ENCODE assay signal across 31 mouse cellular contexts in genomic region chrX:118596346-118596622, GRCm38 (mm10).
"Had no signal": no experiment of that assay in that cellular context is flagged by ENCODE, and none has a peak within 500 bp of the region (broad histone marks: within the 10 kb centered on the region; RNA-seq: fewer than 3 reads in every experiment).

No protein-coding gene starts in this region.

- H3K4me3 ChIP-seq: limb, embryonic 10.5 days; limb, embryonic 12.5 days; limb, embryonic 13.5 days; limb, embryonic 15.5 days; liver, embryonic 12.5 days; liver, embryonic 13.5 days; liver, embryonic 15.5 days; lung, embryonic 15.5 days; megakaryocyte, embryonic 14.5 days; midbrain, embryonic 10.5 days; midbrain, embryonic 12.5 days; midbrain, embryonic 13.5 days; midbrain, embryonic 15.5 days; myocyte; neural tube, embryonic 12.5 days had no signal

- H3K27ac ChIP-seq: limb, embryonic 10.5 days; limb, embryonic 12.5 days; limb, embryonic 13.5 days; limb, embryonic 15.5 days; liver, embryonic 12.5 days; liver, embryonic 13.5 days; liver, embryonic 14.5 days; liver, embryonic 15.5 days; lung, embryonic 15.5 days; macrophage; midbrain, embryonic 10.5 days; midbrain, embryonic 12.5 days; midbrain, embryonic 13.5 days; midbrain, embryonic 15.5 days; neural tube, embryonic 12.5 days had no signal

- ATAC-seq: liver, embryonic 12.5 days; liver, postnatal 0 days; lung, postnatal 0 days; midbrain, embryonic 13.5 days; midbrain, embryonic 15.5 days; midbrain, embryonic 16.5 days had no signal

- H3K9ac ChIP-seq: limb, embryonic 12.5 days; limb, embryonic 13.5 days; limb, embryonic 15.5 days; liver, embryonic 12.5 days; liver, embryonic 13.5 days; liver, embryonic 14.5 days; liver, embryonic 15.5 days; liver, postnatal 0 days; lung, embryonic 14.5 days; lung, embryonic 15.5 days; midbrain, embryonic 12.5 days; midbrain, embryonic 13.5 days; midbrain, embryonic 15.5 days; neural tube, embryonic 12.5 days had no signal

- H3K9me3 ChIP-seq: limb, embryonic 10.5 days; limb, embryonic 12.5 days; limb, embryonic 13.5 days; limb, embryonic 15.5 days; liver, embryonic 12.5 days; liver, embryonic 13.5 days; liver, embryonic 15.5 days; lung, embryonic 15.5 days; megakaryocyte, embryonic 14.5 days; midbrain, embryonic 10.5 days; midbrain, embryonic 12.5 days; midbrain, embryonic 13.5 days; midbrain, embryonic 15.5 days; neural tube, embryonic 12.5 days had no signal

- H3K27me3 ChIP-seq: limb, embryonic 12.5 days; limb, embryonic 13.5 days; limb, embryonic 15.5 days; liver, embryonic 12.5 days; liver, embryonic 13.5 days; liver, embryonic 15.5 days; lung, embryonic 15.5 days; megakaryocyte, embryonic 14.5 days; midbrain, embryonic 12.5 days; midbrain, embryonic 13.5 days; midbrain, embryonic 15.5 days; neural tube, embryonic 12.5 days had no signal

- H3K4me2 ChIP-seq: limb, embryonic 12.5 days; limb, embryonic 13.5 days; limb, embryonic 15.5 days; liver, embryonic 11.5 days; liver, embryonic 12.5 days; liver, embryonic 13.5 days; liver, embryonic 15.5 days; lung, embryonic 14.5 days; lung, embryonic 15.5 days; midbrain, embryonic 11.5 days; midbrain, embryonic 12.5 days; midbrain, embryonic 13.5 days; midbrain, embryonic 15.5 days; neural tube, embryonic 12.5 days had no signal

- H3K36me3 ChIP-seq: limb, embryonic 10.5 days; limb, embryonic 12.5 days; limb, embryonic 13.5 days; limb, embryonic 15.5 days; liver, embryonic 12.5 days; liver, embryonic 13.5 days; liver, embryonic 15.5 days; lung, embryonic 15.5 days; midbrain, embryonic 10.5 days; midbrain, embryonic 12.5 days; midbrain, embryonic 13.5 days; midbrain, embryonic 15.5 days; neural tube, embryonic 12.5 days had no signal

- H3K4me1 ChIP-seq: limb, embryonic 10.5 days; limb, embryonic 12.5 days; limb, embryonic 13.5 days; limb, embryonic 15.5 days; liver, embryonic 12.5 days; liver, embryonic 13.5 days; liver, embryonic 15.5 days; lung, embryonic 15.5 days; megakaryocyte, embryonic 14.5 days; midbrain, embryonic 10.5 days; midbrain, embryonic 12.5 days; midbrain, embryonic 13.5 days; midbrain, embryonic 15.5 days; neural tube, embryonic 12.5 days had no signal

- DNase-seq: left cerebral cortex, postnatal 4 days; liver; liver, embryonic 13.5 days; liver, postnatal 0 days; lung, adult 18-20 months; lung, adult 2 months; lung, embryonic 14.5 days; lung, postnatal 10 days; lung, postnatal 14 days; lung, postnatal 36 days; lung, postnatal 4 days had no signal
